12 mouse cellular contexts compared by ENCODE assay signal in genomic region chr19:20389245-20389644, GRCm38 (mm10). TPM values are rescaled to one million over a fixed set of nuclear protein-coding genes. Genes with fewer than 3 reads are reported as not detected.
DNase-seq lines count a peak whose midpoint lies in the region; ATAC-seq lines count a peak whose summit lies in the region.
"Had no signal": no experiment of that assay in that cellular context is flagged by ENCODE, and none has a peak within 500 bp of the region (broad histone marks: within the 10 kb centered on the region; RNA-seq: fewer than 3 reads in every experiment).

No protein-coding gene starts in this region.

- H3K27ac ChIP-seq in heart, embryonic 13.5 days (replicated peaks): no peak overlapping the region
- H3K27ac ChIP-seq in heart, embryonic 12.5 days (ENCODE audit: poor library complexity, severe bottlenecking): no peak overlapping the region

- no peaks in the 10 kb centered on the region for H3K27me3 ChIP-seq in heart, embryonic 13.5 days (replicated peaks)
- no peaks in the 10 kb centered on the region for H3K27me3 ChIP-seq in heart, embryonic 12.5 days (replicated peaks)

- H3K9me3 ChIP-seq in heart, embryonic 13.5 days: no peaks in the 10 kb centered on the region
- no peaks in the 10 kb centered on the region for H3K9me3 ChIP-seq in heart, embryonic 12.5 days (replicated peaks)

- peak; percentile 24 to 46 for DNase-seq in spleen, postnatal 36 days (ENCODE audit: low spot score in 2 of 2)
- DNase-seq in spleen, postnatal 14 days (ENCODE audit: low spot score in 2 of 2): no peak
- peak; percentile 46 for DNase-seq in lung, postnatal 36 days
- no peak for DNase-seq in cerebellum, postnatal 14 days
- no peak for DNase-seq in layer of hippocampus, adult 8-10 months (ENCODE audit: low spot score in 2 of 2)
- DNase-seq in layer of hippocampus, postnatal 25 days (ENCODE audit: extremely low spot score in 1 of 2, low spot score in 1 of 2): no peak
- DNase-seq: gastrocnemius, postnatal 25 days; kidney, adult 11 months; left cerebral cortex, postnatal 4 days had no signal

- peak overlapping the region; percentile 23; the same call in 1 of the 2 replicates for H3K4me3 ChIP-seq in heart, embryonic 13.5 days
- H3K4me3 ChIP-seq in heart, embryonic 12.5 days: no peak overlapping the region
- H3K4me3 ChIP-seq: erythroblast, embryonic 14.5 days had no signal

- 67% methylated on average over 6 of the region's 6 CpGs for WGBS in heart, embryonic 13.5 days
- 66% methylated on average over 6 of the region's 6 CpGs for WGBS in heart, embryonic 12.5 days

- H3K4me1 ChIP-seq in heart, embryonic 13.5 days: peaks cover 9% of the 10 kb centered on the region; the same call in 1 of the 2 replicates
- H3K4me1 ChIP-seq in heart, embryonic 12.5 days (replicated peaks): 0 out of 2 replicates have a peak, but pooled peaks cover 5% of the 10 kb centered on the region

- H3K4me2 ChIP-seq in heart, embryonic 13.5 days: peak overlapping the region; percentile 32
- H3K4me2 ChIP-seq in heart, embryonic 12.5 days: no peak overlapping the region

- H3K9ac ChIP-seq in heart, embryonic 13.5 days: no peak overlapping the region
- H3K9ac ChIP-seq in heart, embryonic 12.5 days: no peak overlapping the region

- ATAC-seq in heart, embryonic 13.5 days (ENCODE audit: extremely low read depth, insufficient number of reproducible peaks, low FRiP score, low TSS enrichment): no peak
- no peak for ATAC-seq in heart, embryonic 12.5 days (ENCODE audit: insufficient number of reproducible peaks, low FRiP score)

- H3K36me3 ChIP-seq in heart, embryonic 13.5 days: no peaks in the 10 kb centered on the region
- H3K36me3 ChIP-seq in heart, embryonic 12.5 days: no peaks in the 10 kb centered on the region

RNA-seq across cellular contexts. Expression of gene Anxa1, which starts 1.5 kb away (rescaled TPM):
- polyA plus RNA-seq in heart, embryonic 13.5 days (2015; fragmentation: Nextera tagmentation; extraction: Ambion mirVana): 22.6 and 24.3 TPM in 2 replicates
- 15.8 and 17.4 TPM in 2 replicates for polyA plus RNA-seq in heart, embryonic 12.5 days (2016; fragmentation: Nextera tagmentation; extraction: Ambion mirVana)
- total RNA-seq in layer of hippocampus, adult 8-10 months (2022): 1 to 10 TPM; 1.3 to 3.2 (median 2.3) TPM
- total RNA-seq in layer of hippocampus, postnatal 25 days (2021): 1 to 10 TPM in 1 of 2 experiments, under 1 TPM in 1; 0.64 to 1.1 TPM
- polyA plus RNA-seq: erythroblast, embryonic 14.5 days had no signal

Comparison
In these comparisons a context has a peak if more than half of its experiments do, and no peak if none do; other contexts are left out.
1. DNase-seq: peak in spleen, postnatal 36 days (2 of 2) and lung, postnatal 36 days (single experiment); none in spleen, postnatal 14 days (0 of 2), cerebellum, postnatal 14 days (0 of 2), layer of hippocampus, adult 8-10 months (0 of 2) and layer of hippocampus, postnatal 25 days (0 of 2).